Mouse (Mus musculus) urinary bladder, postnatal 4 days (tissue): ENCODE data around the gene Smarcc1.
"Not testable (repeated sequence)": the region's sequence is repeated elsewhere in the genome, so short reads cannot be mapped to it uniquely, and the experiment has no call there.

Experiments
- DNase-seq, 2 experiments: peaks; one replicate each; pipeline ENCODE4 v3.0.0; 2021 to 2022; ENCODE audit warnings: low spot score in 2 of 2

Gene Smarcc1

GRCm38 (mm10) chr9:110131525-110132197 is 14.2 kb downstream of the Smarcc1 start:
- peak; percentile 99 to 100 for DNase-seq

GRCm38 (mm10) chr9:110132201-110132605 is 14.7 kb downstream of the Smarcc1 start:
- no peak for DNase-seq

GRCm38 (mm10) chr9:110132921-110133320 is 15.4 kb downstream of the Smarcc1 start:
- DNase-seq = no peak

GRCm38 (mm10) chr9:110134176-110134575 is 16.7 kb downstream of the Smarcc1 start:
- no peak for DNase-seq

- DNase-seq = no peak
Observed at GRCm38 (mm10) chr9:110139119-110139518, 21.6 kb downstream of the Smarcc1 start.

GRCm38 (mm10) chr9:110142097-110142496 is 24.6 kb downstream of the Smarcc1 start:
- DNase-seq = no peak

- no peak for DNase-seq
Observed at GRCm38 (mm10) chr9:110148598-110148997, 31.1 kb downstream of the Smarcc1 start.

GRCm38 (mm10) chr9:110159036-110159435 is 41.5 kb downstream of the Smarcc1 start:
- no peak for DNase-seq

- DNase-seq = not testable (repeated sequence)
Observed at GRCm38 (mm10) chr9:110160486-110160885, 43.0 kb downstream of the Smarcc1 start.

- DNase-seq = no peak
Observed at GRCm38 (mm10) chr9:110162441-110162840, 44.9 kb downstream of the Smarcc1 start.

GRCm38 (mm10) chr9:110163071-110163470 is 45.6 kb downstream of the Smarcc1 start:
- DNase-seq = no peak

GRCm38 (mm10) chr9:110170858-110171257 is 53.4 kb downstream of the Smarcc1 start:
- no peak for DNase-seq

GRCm38 (mm10) chr9:110199870-110200269 is 82.4 kb downstream of the Smarcc1 start:
- DNase-seq = no peak

GRCm38 (mm10) chr9:110205526-110206404 is 88.3 kb downstream of the Smarcc1 start:
- DNase-seq = no peak

GRCm38 (mm10) chr9:110206437-110206836 is 88.9 kb downstream of the Smarcc1 start:
- no peak for DNase-seq

- no peak for DNase-seq
Observed at GRCm38 (mm10) chr9:110208265-110208664, 90.8 kb downstream of the Smarcc1 start.

- DNase-seq = no peak
Observed at GRCm38 (mm10) chr9:110208967-110209366, 91.5 kb downstream of the Smarcc1 start.

- DNase-seq = no peak
Observed at GRCm38 (mm10) chr9:110224273-110224672, 106.8 kb downstream of the Smarcc1 start.

GRCm38 (mm10) chr9:110226191-110226590 is 108.7 kb downstream of the Smarcc1 start:
- no peak for DNase-seq

- DNase-seq = no peak
Observed at GRCm38 (mm10) chr9:110228671-110229070, 111.2 kb downstream of the Smarcc1 start.

GRCm38 (mm10) chr9:110229112-110229511 is 111.6 kb downstream of the Smarcc1 start:
- DNase-seq = no peak

GRCm38 (mm10) chr9:110229566-110230248 is 112.2 kb downstream of the Smarcc1 start:
- no peak for DNase-seq
